Mouse (Mus musculus): ENCODE results near the gene Nsdhl. TPM values are rescaled to one million over a fixed set of nuclear protein-coding genes. Genes with fewer than 3 reads are reported as not detected.

Gene Nsdhl
- 16.2 and 16.6 TPM in 2 replicates for polyA plus RNA-seq (2015; fragmentation: Nextera tagmentation; extraction: Ambion mirVana)

- Histone ChIP-seq H3K4me1 (peaks cover 9% of the 10 kb centered on the region), H3K9me3 (no peaks in the 10 kb centered on the region), H3K4me2 (peak within 1 kb of the TSS; percentile 71), H3K27ac (replicated peaks) (peak within 1 kb of the TSS; percentile 54), H3K4me3 (peak within 1 kb of the TSS; percentile 66), H3K9ac (peak within 1 kb of the TSS; percentile 80), H3K27me3 (replicated peaks) (no peaks in the 10 kb centered on the region), H3K36me3 (peaks cover 10% of the 10 kb centered on the region; the same call in 1 of the 2 replicates)
- 14% methylated on average over 41 of the region's 41 CpGs for WGBS
- ATAC-seq (ENCODE audit: extremely low read depth, insufficient number of reproducible peaks, low FRiP score, low TSS enrichment): peak; percentile 90
Observed at GRCm38 (mm10) chrX:72917884-72918681, at the start of gene Nsdhl, which contains the start of gene Cetn2. TSS of gene Nsdhl (plus strand) at chrX:72918557. TSS of gene Cetn2 (minus strand) at chrX:72918411.

- WGBS: 68% methylated on average over 5 of the region's 5 CpGs
- Histone ChIP-seq H3K9me3 (no peaks in the 10 kb centered on the region), H3K4me1 (no peaks in the 10 kb centered on the region), H3K4me2 (no peak overlapping the region), H3K36me3 (no peaks in the 10 kb centered on the region), H3K27ac (replicated peaks) (no peak overlapping the region), H3K27me3 (replicated peaks) (no peaks in the 10 kb centered on the region), H3K9ac (no peak overlapping the region), H3K4me3 (no peak overlapping the region)
- no peak for ATAC-seq (ENCODE audit: extremely low read depth, insufficient number of reproducible peaks, low FRiP score, low TSS enrichment)
Observed at GRCm38 (mm10) chrX:72895388-72896054, 22.8 kb upstream of the Nsdhl start.

- WGBS: 50% methylated on average over 1 of the region's 1 CpGs
- Histone ChIP-seq H3K4me2 (no peak overlapping the region), H3K36me3 (no peaks in the 10 kb centered on the region), H3K27ac (replicated peaks) (no peak overlapping the region), H3K4me1 (no peaks in the 10 kb centered on the region), H3K4me3 (no peak overlapping the region), H3K9ac (no peak overlapping the region), H3K9me3 (no peaks in the 10 kb centered on the region), H3K27me3 (replicated peaks) (no peaks in the 10 kb centered on the region)
- no peak for ATAC-seq (ENCODE audit: extremely low read depth, insufficient number of reproducible peaks, low FRiP score, low TSS enrichment)
Observed at GRCm38 (mm10) chrX:72896055-72896437, 22.3 kb upstream of the Nsdhl start.

- Histone ChIP-seq H3K4me2 (no peak overlapping the region), H3K4me3 (no peak overlapping the region), H3K27me3 (replicated peaks) (no peaks in the 10 kb centered on the region), H3K4me1 (no peaks in the 10 kb centered on the region), H3K9ac (no peak overlapping the region), H3K36me3 (no peaks in the 10 kb centered on the region), H3K9me3 (no peaks in the 10 kb centered on the region), H3K27ac (replicated peaks) (no peak overlapping the region)
- ATAC-seq (ENCODE audit: extremely low read depth, insufficient number of reproducible peaks, low FRiP score, low TSS enrichment): no peak
- 33% methylated on average over 1 of the region's 1 CpGs for WGBS
Observed at GRCm38 (mm10) chrX:72902530-72902929, 15.8 kb upstream of the Nsdhl start.

GRCm38 (mm10) chrX:72907619-72908403 lies 10.5 kb upstream of the Nsdhl start:
- Histone ChIP-seq H3K4me3 (no peak overlapping the region), H3K27me3 (replicated peaks) (no peaks in the 10 kb centered on the region), H3K9ac (no peak overlapping the region), H3K27ac (replicated peaks) (no peak overlapping the region), H3K36me3 (no peaks in the 10 kb centered on the region), H3K4me1 (no peaks in the 10 kb centered on the region), H3K9me3 (no peaks in the 10 kb centered on the region), H3K4me2 (no peak overlapping the region)
- WGBS: 75% methylated on average over 6 of the region's 6 CpGs
- ATAC-seq (ENCODE audit: extremely low read depth, insufficient number of reproducible peaks, low FRiP score, low TSS enrichment): no peak

- Histone ChIP-seq H3K9ac (no peak overlapping the region), H3K9me3 (no peaks in the 10 kb centered on the region), H3K4me2 (no peak overlapping the region), H3K36me3 (no peaks in the 10 kb centered on the region), H3K27ac (replicated peaks) (no peak overlapping the region), H3K4me1 (no peaks in the 10 kb centered on the region), H3K27me3 (replicated peaks) (no peaks in the 10 kb centered on the region), H3K4me3 (no peak overlapping the region)
- no peak for ATAC-seq (ENCODE audit: extremely low read depth, insufficient number of reproducible peaks, low FRiP score, low TSS enrichment)
- WGBS: 10% methylated on average over 2 of the region's 2 CpGs
Observed at GRCm38 (mm10) chrX:72908404-72908741, 10.0 kb upstream of the Nsdhl start.

- Histone ChIP-seq H3K4me3 (no peak overlapping the region), H3K9ac (no peak overlapping the region), H3K9me3 (no peaks in the 10 kb centered on the region), H3K27me3 (replicated peaks) (no peaks in the 10 kb centered on the region), H3K4me1 (no peaks in the 10 kb centered on the region), H3K36me3 (peaks cover 10% of the 10 kb centered on the region; the same call in 1 of the 2 replicates), H3K27ac (replicated peaks) (no peak overlapping the region), H3K4me2 (no peak overlapping the region)
- 78% methylated on average over 1 of the region's 1 CpGs for WGBS
- no peak for ATAC-seq (ENCODE audit: extremely low read depth, insufficient number of reproducible peaks, low FRiP score, low TSS enrichment)
Observed at GRCm38 (mm10) chrX:72911611-72912010, 6.7 kb upstream of the Nsdhl start.

- no peak for ATAC-seq (ENCODE audit: extremely low read depth, insufficient number of reproducible peaks, low FRiP score, low TSS enrichment)
- Histone ChIP-seq H3K4me2 (peak overlapping the region; percentile 71), H3K9me3 (no peaks in the 10 kb centered on the region), H3K4me3 (peak overlapping the region; percentile 66), H3K27me3 (replicated peaks) (no peaks in the 10 kb centered on the region), H3K27ac (replicated peaks) (peak overlapping the region; percentile 54; the same call in 1 of the 2 replicates), H3K36me3 (peaks cover 9% of the 10 kb centered on the region; the same call in 1 of the 2 replicates), H3K4me1 (peaks cover 9% of the 10 kb centered on the region), H3K9ac (peak overlapping the region; percentile 80)
- 7% methylated on average over 6 of the region's 6 CpGs for WGBS
Observed at GRCm38 (mm10) chrX:72918682-72919059, 314 bp downstream of the Nsdhl start.

- 77% methylated on average over 2 of the region's 2 CpGs for WGBS
- H3K27me3 ChIP-seq (replicated peaks): no peaks in the 10 kb centered on the region
- H3K4me2 ChIP-seq: no peak overlapping the region
- H3K27ac ChIP-seq (replicated peaks): no peak overlapping the region
- H3K4me3 ChIP-seq: no peak overlapping the region
- ATAC-seq (ENCODE audit: extremely low read depth, insufficient number of reproducible peaks, low FRiP score, low TSS enrichment): no peak
- H3K9ac ChIP-seq: no peak overlapping the region
- peaks cover 9% of the 10 kb centered on the region for H3K4me1 ChIP-seq
- no peaks in the 10 kb centered on the region for H3K9me3 ChIP-seq
- peaks cover 6% of the 10 kb centered on the region for H3K36me3 ChIP-seq
Observed at GRCm38 (mm10) chrX:72921391-72921790, 3.0 kb downstream of the Nsdhl start.

GRCm38 (mm10) chrX:72953464-72953863 lies 35.1 kb downstream of the Nsdhl start:
- H3K9ac ChIP-seq: no peak overlapping the region
- H3K4me2 ChIP-seq: no peak overlapping the region
- no peaks in the 10 kb centered on the region for H3K9me3 ChIP-seq
- no peak overlapping the region for H3K4me3 ChIP-seq
- H3K27me3 ChIP-seq (replicated peaks): no peaks in the 10 kb centered on the region
- 66% methylated on average over 4 of the region's 4 CpGs for WGBS
- H3K36me3 ChIP-seq: peaks cover 49% of the 10 kb centered on the region
- no peak overlapping the region for H3K27ac ChIP-seq (replicated peaks)
- no peak for ATAC-seq (ENCODE audit: extremely low read depth, insufficient number of reproducible peaks, low FRiP score, low TSS enrichment)
- H3K4me1 ChIP-seq: no peaks in the 10 kb centered on the region

- no peaks in the 10 kb centered on the region for H3K4me1 ChIP-seq
- peaks cover 34% of the 10 kb centered on the region for H3K36me3 ChIP-seq
- 86% methylated on average over 4 of the region's 4 CpGs for WGBS
- H3K27ac ChIP-seq (replicated peaks): no peak overlapping the region
- no peak for ATAC-seq (ENCODE audit: extremely low read depth, insufficient number of reproducible peaks, low FRiP score, low TSS enrichment)
- no peak overlapping the region for H3K9ac ChIP-seq
- H3K27me3 ChIP-seq (replicated peaks): no peaks in the 10 kb centered on the region
- H3K4me2 ChIP-seq: no peak overlapping the region
- H3K4me3 ChIP-seq: no peak overlapping the region
- no peaks in the 10 kb centered on the region for H3K9me3 ChIP-seq
Observed at GRCm38 (mm10) chrX:72956486-72956885, 38.1 kb downstream of the Nsdhl start.

Data from heart, embryonic 13.5 days (tissue).